Mouse (Mus musculus) cortical plate, adult 2 months (tissue): ENCODE data around the gene Sidt1.

Experiments
- CTCF ChIP-seq: fragments of 200-500 bp; IDR thresholded peaks from 2 replicates; pipeline ENCODE4 v1.5.1; 2011; ENCODE audit warnings: mild to moderate bottlenecking, control low read depth, low read length; ENCODE audit not compliant: insufficient read depth; ENCODE audit errors: extremely low read depth
- POLR2A ChIP-seq: fragments of 200-500 bp; IDR thresholded peaks from 2 replicates; pipeline ENCODE4 v1.6.1; 2011; ENCODE audit warnings: mild to moderate bottlenecking, low read length, control low read depth; ENCODE audit not compliant: insufficient read depth; ENCODE audit errors: extremely low read depth

- TF ChIP-seq CTCF (no peak), POLR2A (no peak)
These were observed 128.7 kb downstream of the Sidt1 start for GRCm38 (mm10) chr16:44204331-44204730.
